Mouse (Mus musculus) heart, postnatal 0 days (tissue): ENCODE results near the gene Card11. TPM values are rescaled to one million over a fixed set of nuclear protein-coding genes. Genes with fewer than 3 reads are reported as not detected.
A peak's percentile ranks its signal among the peaks of the same experiment; 100 is the strongest.

Source experiments
- ATAC-seq: fragments of 200-750 bp; cut with Nextera tagmentation; 2 replicates; pipeline ENCODE4 v1.8.0; 2017; ENCODE audit warnings: low read depth, moderate number of reproducible peaks, moderate library complexity; ENCODE audit not compliant: insufficient read depth
- DNase-seq: peaks from one replicate; pipeline ENCODE4 v3.0.0-alpha.2; 2016; ENCODE audit warnings: low spot score
- H3K27ac ChIP-seq: fragments of 300-500 bp; sonication (generic); 2 replicates; pipeline ENCODE4 v1.5.1; 2014; ENCODE audit warnings: low read depth, mild to moderate bottlenecking
- H3K27me3 ChIP-seq: fragments of 300-500 bp; sonication (generic); 2 replicates; pipeline ENCODE4 v1.6.1; 2014; ENCODE audit warnings: low read length, mixed read lengths; ENCODE audit not compliant: control insufficient read depth, insufficient read depth
- H3K36me3 ChIP-seq: fragments of 300-500 bp; sonication (generic); replicated peaks from 2 replicates; pipeline ENCODE4 v1.6.1; 2014; ENCODE audit warnings: low read length, mixed read lengths; ENCODE audit not compliant: control insufficient read depth, insufficient read depth
- H3K4me1 ChIP-seq: fragments of 300-500 bp; sonication (generic); 2 replicates; pipeline ENCODE4 v1.6.1; 2014; ENCODE audit warnings: antibody characterized with exemption; ENCODE audit not compliant: control insufficient read depth, insufficient read depth
- H3K4me2 ChIP-seq: fragments of 300-500 bp; sonication (generic); 2 replicates; pipeline ENCODE4 v1.6.1; 2014; ENCODE audit warnings: low read depth, mild to moderate bottlenecking, low read length, moderate library complexity
- H3K4me3 ChIP-seq: fragments of 300-500 bp; sonication (generic); 2 replicates; pipeline ENCODE4 v1.5.1; 2014; ENCODE audit warnings: low read depth, low read length
- H3K9ac ChIP-seq: fragments of 300-500 bp; sonication (generic); replicated peaks from 2 replicates; pipeline ENCODE4 v1.6.1; 2014; ENCODE audit warnings: low read depth, low read length, mixed read lengths
- H3K9me3 ChIP-seq: fragments of 300-500 bp; sonication (generic); replicated peaks from 2 replicates; pipeline ENCODE4 v1.6.1; 2016; ENCODE audit warnings: low read length; ENCODE audit not compliant: control insufficient read depth
- CTCF ChIP-seq: IDR thresholded peaks from 2 replicates; pipeline ENCODE4 v1.5.1; 2016; ENCODE audit warnings: antibody characterized with exemption, control low read depth, low read depth
- EP300 ChIP-seq: IDR thresholded peaks from 2 replicates; pipeline ENCODE4 v1.6.1; 2016; ENCODE audit warnings: antibody characterized with exemption, low read depth
- WGBS: fragments of 180-500 bp; shearing (Covaris S2); extraction: QIAGEN DNeasy Blood & Tissue Kit; methylation state at CpG from one replicate; pipeline ENCODE4 v1.1.7; 2014; 5-methylcytosine and 5-hydroxymethylcytosine counted together
- polyA plus RNA-seq: library from polyadenylated mRNA; unstranded; fragments of >200 nt; fragmentation: Nextera tagmentation; extraction: Ambion mirVana; gene quantifications from 2 replicates; pipeline ENCODE4 v1.2.1, GENCODE M21; 2015
- total RNA-seq: library from RNA; depleted of rRNA; stranded (reverse); fragments of >200 nt; gene quantifications from 2 replicates; pipeline ENCODE4 v1.2.3, GENCODE M21; 2014; ENCODE audit warnings: low replicate concordance

Card11 gene
- total and polyA plus RNA-seq, 2 experiments from 2014 or later: 0.45 TPM; not detected in 1

DNA sequence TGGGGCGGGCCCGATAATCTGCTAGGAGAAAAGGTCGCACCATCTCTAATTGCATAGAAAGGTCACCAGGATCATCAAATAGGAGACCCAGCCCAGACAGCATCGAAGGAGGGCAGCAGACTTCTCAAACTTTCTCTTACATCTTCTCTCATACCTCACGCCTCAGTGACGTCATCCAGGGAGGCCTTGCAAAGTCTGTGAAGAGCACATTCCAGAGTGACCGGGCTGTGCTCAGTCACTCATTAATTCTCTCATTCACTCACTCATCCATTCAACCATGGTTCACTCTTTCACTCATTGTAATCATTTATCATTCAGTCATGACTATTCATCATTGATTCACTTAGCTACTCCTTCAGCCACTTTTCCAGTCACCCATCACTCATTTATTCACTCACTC, 63.6 kb downstream of the Card11 start:
- DNase-seq (no peak), ATAC-seq (no peak)
- Histone ChIP-seq H3K27me3 (no peaks in the 10 kb centered on the region), H3K36me3 (no peaks in the 10 kb centered on the region), H3K4me1 (no peaks in the 10 kb centered on the region), H3K4me2 (no peak overlapping the region), H3K4me3 (no peak overlapping the region), H3K9ac (no peak overlapping the region), H3K9me3 (no peaks in the 10 kb centered on the region), H3K27ac (no peak overlapping the region)
- TF ChIP-seq CTCF (no peak), EP300 (no peak)
- 73% methylated on average over 7 of the region's 7 CpGs for WGBS

DNA sequence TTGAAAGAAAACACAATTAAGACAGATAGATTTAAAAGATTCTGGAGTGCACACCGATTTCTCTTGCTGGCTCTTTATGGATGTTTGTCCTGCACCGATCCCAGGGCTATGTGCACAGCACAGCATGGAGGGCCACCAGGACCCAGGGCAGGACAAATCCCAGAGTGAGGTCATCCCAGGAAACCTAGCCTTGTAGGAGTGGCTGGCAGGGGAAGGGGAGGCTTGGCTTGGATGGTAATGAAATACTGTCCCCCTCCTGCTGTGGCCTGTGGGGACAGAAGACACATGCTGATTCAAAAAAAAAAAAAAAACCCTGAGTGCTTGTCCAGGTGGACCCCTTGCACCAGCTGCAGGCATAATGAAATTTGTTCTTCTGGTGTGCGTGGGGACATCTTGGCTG, 64.5 kb downstream of the Card11 start:
- no peak for TF ChIP-seq CTCF
- TF ChIP-seq EP300: no peak
- no peak overlapping the region for H3K27ac ChIP-seq
- no peaks in the 10 kb centered on the region for H3K9me3 ChIP-seq
- no peak for DNase-seq
- ATAC-seq: no peak
- H3K9ac ChIP-seq: no peak overlapping the region
- H3K27me3 ChIP-seq: no peaks in the 10 kb centered on the region
- H3K36me3 ChIP-seq: no peaks in the 10 kb centered on the region
- H3K4me1 ChIP-seq: no peaks in the 10 kb centered on the region
- no peak overlapping the region for H3K4me3 ChIP-seq
- 79% methylated on average over 3 of the region's 3 CpGs for WGBS
- H3K4me2 ChIP-seq: no peak overlapping the region

DNA sequence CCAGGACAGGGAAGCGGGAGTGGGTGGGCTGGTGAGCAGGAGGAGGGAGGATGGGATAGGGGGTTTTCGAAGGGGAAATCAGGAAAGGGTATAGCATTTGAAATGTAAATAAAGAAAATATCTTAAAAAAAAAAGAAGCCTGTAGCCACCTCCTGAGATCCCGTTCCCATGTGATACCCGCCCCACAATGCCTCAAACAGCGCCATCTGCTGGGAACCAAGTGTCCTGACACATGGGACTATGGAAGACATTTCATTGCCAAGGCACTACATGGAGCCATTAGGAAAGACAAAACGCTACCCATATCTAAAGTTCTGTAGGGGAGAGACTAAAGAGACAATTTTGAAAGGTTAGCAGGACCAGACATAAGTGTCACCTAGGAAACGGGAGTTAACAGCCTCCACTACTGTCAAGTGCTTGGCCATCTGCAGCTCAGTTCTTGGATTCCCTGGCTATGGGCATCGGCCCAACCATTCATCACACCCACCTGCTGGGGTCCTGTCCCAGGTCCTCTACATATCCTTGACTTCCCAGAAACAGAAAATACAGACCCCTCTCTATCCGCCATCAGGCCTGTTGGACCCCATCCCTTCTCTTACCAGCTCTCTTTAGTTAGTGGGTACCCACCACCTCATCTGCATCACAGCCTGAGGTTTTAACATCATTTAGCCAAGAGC, 65.6 kb downstream of the Card11 start:
- no peak for ATAC-seq
- Histone ChIP-seq H3K27me3 (no peaks in the 10 kb centered on the region), H3K27ac (no peak overlapping the region), H3K4me2 (no peak overlapping the region), H3K4me1 (no peaks in the 10 kb centered on the region), H3K4me3 (no peak overlapping the region), H3K9me3 (no peaks in the 10 kb centered on the region), H3K9ac (no peak overlapping the region), H3K36me3 (no peaks in the 10 kb centered on the region)
- TF ChIP-seq CTCF (no peak), EP300 (no peak)
- no peak for DNase-seq
- 75% methylated on average over 9 of the region's 9 CpGs for WGBS

DNA sequence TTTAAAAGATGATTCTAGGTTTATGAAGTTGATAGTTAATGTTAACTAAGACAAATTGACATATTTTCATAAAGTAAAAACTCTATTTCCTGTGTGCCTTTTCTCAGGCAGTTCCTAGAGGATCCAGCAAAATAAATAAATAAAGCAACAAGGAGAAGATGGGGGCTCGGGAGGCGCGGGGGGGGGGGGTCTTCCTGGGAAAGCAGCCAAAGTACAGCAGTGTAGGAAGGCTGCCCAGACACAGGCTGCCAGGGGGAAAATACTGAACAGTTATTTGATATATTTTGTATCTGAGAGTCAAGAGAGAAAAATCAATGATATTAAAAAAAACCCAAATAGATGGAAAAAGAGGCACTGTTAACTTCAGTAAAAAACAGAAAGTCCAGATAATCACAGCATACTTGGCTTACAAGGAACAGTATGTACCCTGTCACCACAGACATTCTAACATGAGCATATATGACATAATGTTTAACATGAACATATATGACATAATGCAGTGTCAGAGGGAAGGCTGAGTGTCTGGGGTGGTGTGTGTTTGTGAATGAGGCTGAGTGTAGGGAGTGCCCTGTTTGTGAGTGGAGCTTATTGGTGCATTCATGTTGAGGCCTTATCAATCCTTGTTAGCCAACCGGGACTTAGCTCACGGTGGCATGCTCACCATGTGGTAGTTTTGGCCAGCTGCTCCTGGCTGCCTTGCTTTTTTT, 68.7 kb downstream of the Card11 start:
- DNase-seq (peak; percentile 13), ATAC-seq (peak; percentile 41; the same call in 1 of the 2 replicates)
- no peak for TF ChIP-seq CTCF
- no peak for TF ChIP-seq EP300
- 28% methylated on average over 5 of the region's 5 CpGs for WGBS
- Histone ChIP-seq H3K36me3 (no peaks in the 10 kb centered on the region), H3K9me3 (no peaks in the 10 kb centered on the region), H3K27ac (no peak overlapping the region), H3K27me3 (no peaks in the 10 kb centered on the region), H3K4me3 (no peak overlapping the region), H3K4me2 (no peak overlapping the region), H3K4me1 (no peaks in the 10 kb centered on the region), H3K9ac (no peak overlapping the region)

DNA sequence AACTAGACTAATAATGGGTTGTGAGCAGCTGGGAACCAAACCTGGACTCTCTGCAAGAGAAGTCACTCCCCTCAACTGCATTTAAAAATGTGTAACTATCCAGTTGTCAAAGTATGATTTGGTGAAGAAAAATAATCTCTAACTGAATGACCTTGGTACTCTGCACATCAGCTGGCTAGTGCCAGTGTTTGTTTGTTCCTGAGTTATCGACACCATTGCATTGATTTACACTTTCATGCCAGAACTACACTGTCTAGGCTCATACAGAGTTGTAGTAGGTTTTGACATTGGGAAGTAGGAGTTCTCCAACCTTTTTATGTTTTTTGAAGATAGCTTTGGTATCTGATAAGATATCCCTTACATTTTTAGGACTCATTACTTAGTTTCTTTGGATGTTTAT, 81.9 kb downstream of the Card11 start:
- no peak overlapping the region for H3K4me2 ChIP-seq
- DNase-seq (no peak), ATAC-seq (no peak)
- no peaks in the 10 kb centered on the region for H3K27me3 ChIP-seq
- H3K4me1 ChIP-seq: no peaks in the 10 kb centered on the region
- TF ChIP-seq CTCF (no peak), EP300 (no peak)
- H3K27ac ChIP-seq: no peak overlapping the region
- 86% methylated on average over 1 of the region's 1 CpGs for WGBS
- H3K4me3 ChIP-seq: no peak overlapping the region
- H3K9ac ChIP-seq: no peak overlapping the region
- no peaks in the 10 kb centered on the region for H3K36me3 ChIP-seq
- peaks cover 9% of the 10 kb centered on the region for H3K9me3 ChIP-seq

DNA sequence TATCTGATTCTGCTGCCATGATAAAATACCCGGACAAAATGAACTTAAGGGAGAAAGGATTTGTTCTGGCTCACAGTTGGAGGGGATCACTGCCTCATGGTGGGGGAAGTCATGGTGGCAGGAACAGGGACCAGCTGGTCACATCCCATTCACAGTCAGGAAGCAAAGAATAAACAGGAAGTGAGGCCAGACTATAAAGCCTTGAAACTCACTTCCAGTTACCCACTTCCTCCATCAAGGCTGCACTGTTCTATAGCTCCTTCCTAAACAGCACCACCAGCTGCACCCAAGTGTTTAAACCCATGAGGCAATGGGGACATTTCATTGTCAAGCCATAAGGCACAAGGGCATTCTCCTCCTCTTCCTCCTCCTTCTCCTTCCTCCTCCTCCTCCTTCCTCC, 82.6 kb downstream of the Card11 start:
- H3K27me3 ChIP-seq: no peaks in the 10 kb centered on the region
- H3K4me2 ChIP-seq: no peak overlapping the region
- H3K36me3 ChIP-seq: no peaks in the 10 kb centered on the region
- DNase-seq (no peak), ATAC-seq (no peak)
- H3K9me3 ChIP-seq: peaks cover 9% of the 10 kb centered on the region
- no peak overlapping the region for H3K9ac ChIP-seq
- H3K27ac ChIP-seq: no peak overlapping the region
- 88% methylated on average over 1 of the region's 1 CpGs for WGBS
- no peak overlapping the region for H3K4me3 ChIP-seq
- no peaks in the 10 kb centered on the region for H3K4me1 ChIP-seq
- TF ChIP-seq EP300: no peak
- TF ChIP-seq CTCF: no peak
